Mouse (Mus musculus): ENCODE data around the gene Sox6.
A peak's percentile ranks its signal among the peaks of the same experiment; 100 is the strongest.

Gene Sox6

GRCm38 (mm10) chr7:115545585-115546374 is 492.8 kb downstream of the Sox6 start:
- DNase-seq, result no peak

DNA sequence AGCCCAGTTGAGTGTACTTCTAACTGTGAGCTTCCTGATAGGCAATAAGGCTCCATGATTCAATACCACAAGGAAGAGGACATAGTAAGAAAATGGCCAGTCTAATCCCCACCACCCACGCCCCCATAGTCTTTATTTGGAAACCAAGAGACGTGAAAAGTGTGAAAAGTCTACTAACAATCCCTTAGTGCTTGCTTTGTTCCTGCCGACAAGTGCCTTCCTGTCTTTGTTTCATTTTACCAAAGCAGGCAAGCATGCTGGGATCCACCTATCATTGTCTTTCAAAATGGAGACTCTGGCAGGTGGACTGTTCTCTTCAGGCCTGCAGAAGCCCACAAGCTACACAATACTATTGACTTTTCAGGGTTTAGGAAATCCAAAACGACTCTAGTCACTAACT is 495.0 kb downstream of the Sox6 start:
- no peak for DNase-seq

- DNase-seq, result no peak
Observed at GRCm38 (mm10) chr7:115540261-115540660, 498.3 kb downstream of the Sox6 start.

DNA sequence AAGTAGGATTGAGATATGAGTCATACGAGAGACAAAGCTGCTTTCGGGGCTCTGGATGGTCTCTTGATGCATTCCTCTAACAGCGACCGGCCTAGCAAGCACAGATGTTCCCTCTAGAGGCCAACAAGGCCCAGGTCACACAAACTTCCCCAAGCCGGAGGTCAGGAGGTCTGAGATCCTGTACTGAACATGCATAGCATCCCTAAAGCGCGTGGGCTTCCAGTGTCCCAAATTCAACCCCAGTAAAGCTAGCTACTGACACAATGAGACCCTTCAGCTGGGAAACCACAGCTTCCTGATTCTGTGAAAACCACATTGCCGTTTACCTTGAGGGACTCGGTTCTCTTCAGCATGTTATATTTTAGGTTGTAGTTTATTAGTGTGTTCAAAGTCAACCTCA is 499.6 kb downstream of the Sox6 start:
- no peak for DNase-seq

DNA sequence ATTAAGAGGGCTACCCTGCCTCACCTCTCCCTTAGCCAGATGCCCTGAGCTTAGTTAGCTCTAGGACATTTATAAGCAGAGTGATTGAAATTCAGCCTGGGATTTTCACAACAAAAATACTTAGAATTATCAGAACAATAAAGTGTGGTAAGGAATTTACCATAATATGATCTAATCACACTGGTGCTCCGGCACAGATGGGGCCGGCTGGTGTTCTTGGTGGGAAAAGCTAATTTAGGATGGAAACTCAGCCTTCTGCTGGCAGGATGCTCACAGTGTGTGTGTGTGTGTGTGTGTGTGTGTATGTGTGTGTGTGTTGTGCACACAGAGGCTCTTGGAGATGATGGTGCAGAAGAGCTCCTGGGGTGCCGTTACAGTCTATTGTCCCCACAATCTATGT is 501.0 kb downstream of the Sox6 start:
- DNase-seq, result no peak

- DNase-seq, result no peak
Observed at GRCm38 (mm10) chr7:115536521-115536920, 502.1 kb downstream of the Sox6 start.

- DNase-seq, result no peak
Observed at GRCm38 (mm10) chr7:115531875-115532274, 506.7 kb downstream of the Sox6 start.

DNA sequence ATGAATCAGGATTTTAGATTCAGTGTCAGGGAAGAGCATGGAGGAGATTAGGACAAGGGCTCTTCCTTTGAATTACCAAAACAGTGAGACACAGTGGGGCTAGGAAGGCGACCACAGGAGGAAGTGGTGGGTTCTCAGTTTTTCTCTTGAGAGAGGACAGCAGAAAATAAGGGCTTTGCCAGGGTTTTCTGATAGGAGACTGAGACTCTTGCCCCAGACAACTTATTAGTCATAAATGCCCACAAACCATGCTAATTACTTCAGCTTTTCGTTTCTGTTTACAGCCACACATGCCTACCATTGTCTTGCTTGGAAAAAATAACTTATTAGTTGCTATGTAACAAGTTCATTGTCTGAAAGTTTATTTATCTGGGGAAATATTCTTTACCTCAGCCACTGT is 507.4 kb downstream of the Sox6 start:
- DNase-seq, result no peak

DNA sequence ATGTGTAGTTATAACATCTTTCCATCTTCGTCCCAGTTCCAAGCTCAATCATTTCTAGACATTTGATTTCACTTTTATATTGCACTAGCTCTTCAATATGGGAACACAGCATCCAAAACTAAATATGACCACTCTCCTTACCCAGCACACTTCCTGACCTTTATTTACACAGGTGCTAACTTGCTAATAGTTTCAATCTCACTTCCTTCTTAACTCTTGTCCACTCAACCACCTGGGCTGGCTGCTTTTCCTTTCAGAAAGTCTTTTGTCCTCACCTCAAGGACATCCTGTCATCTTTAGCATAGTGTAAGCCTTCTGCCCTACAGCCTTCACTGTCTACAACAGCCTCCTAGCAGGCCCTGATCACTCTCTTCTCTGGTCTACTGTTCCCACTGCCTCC is 520.9 kb downstream of the Sox6 start:
- no peak for DNase-seq

GRCm38 (mm10) chr7:115513681-115514080 is 524.9 kb downstream of the Sox6 start:
- DNase-seq, result no peak

- DNase-seq, result no peak
Observed at GRCm38 (mm10) chr7:115511777-115512176, 526.8 kb downstream of the Sox6 start.

DNA sequence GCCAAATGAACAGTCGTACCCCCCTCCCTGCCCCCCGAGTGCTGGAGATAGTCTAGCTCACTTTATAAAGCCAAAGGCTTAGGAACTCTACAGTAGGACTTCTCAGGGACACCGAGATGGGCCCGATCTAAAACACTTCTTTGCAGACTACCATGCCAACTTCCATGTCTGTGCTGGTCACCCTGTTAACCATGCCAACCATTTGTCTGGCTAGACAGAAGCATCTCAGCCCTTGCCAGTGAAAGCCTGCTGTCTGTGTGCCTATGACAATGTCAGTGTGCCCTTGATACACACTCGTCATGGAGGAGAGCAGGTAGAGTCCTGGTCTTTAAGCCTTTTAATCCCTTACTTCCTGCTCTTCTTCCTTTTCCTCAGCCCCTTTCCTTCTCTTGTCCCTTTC is 527.5 kb downstream of the Sox6 start:
- DNase-seq, result no peak

- DNase-seq, result no peak
Observed at GRCm38 (mm10) chr7:115510045-115510444, 528.6 kb downstream of the Sox6 start.

GRCm38 (mm10) chr7:115506385-115506784 is 532.2 kb downstream of the Sox6 start:
- DNase-seq, result no peak

GRCm38 (mm10) chr7:115501497-115501896 is 537.1 kb downstream of the Sox6 start:
- no peak for DNase-seq

DNA sequence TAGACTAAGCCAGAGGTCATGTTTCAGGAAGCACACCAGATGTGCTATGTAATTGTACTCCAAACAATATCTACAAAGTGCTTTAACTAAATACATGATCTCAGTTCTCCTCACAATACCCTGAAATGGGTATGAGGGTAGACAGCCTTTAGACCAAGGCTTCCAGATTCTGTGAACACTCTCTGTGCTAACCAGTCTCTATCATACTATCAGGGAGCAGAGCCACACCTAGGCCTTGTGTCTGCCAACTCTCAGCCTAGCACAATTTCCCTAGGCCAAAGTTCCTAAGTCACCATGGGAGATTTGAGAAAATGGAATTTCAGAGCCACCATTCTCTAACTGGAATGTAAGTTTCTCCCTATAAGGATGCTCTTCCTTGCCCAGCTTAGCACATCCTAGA is 537.8 kb downstream of the Sox6 start:
- no peak for DNase-seq

GRCm38 (mm10) chr7:115500170-115500569 is 538.4 kb downstream of the Sox6 start:
- DNase-seq, result no peak

- DNase-seq, result no peak
Observed at GRCm38 (mm10) chr7:115491721-115492120, 546.9 kb downstream of the Sox6 start.

GRCm38 (mm10) chr7:115489608-115490007 is 549.0 kb downstream of the Sox6 start:
- peak in 1 of 2 experiments; percentile 29 for DNase-seq

DNA sequence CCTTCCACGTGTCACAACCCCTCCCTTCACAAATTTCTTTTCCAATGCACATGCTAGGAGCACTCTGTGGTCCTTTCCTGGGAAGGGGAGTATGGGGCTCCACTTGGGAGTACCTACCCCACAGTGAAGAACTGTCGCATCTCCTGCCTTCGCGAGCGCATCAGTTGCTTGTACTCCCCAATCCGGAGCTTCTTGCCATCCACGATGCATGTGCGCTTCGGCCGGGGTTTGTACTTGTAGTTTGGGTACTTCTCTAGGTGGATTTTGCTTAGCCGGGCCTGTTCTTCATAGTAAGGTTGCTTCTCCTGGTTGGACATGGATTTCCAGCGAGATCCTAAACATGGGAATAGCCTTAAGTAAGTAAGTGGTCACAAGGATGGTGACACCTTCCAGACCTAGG is 552.2 kb downstream of the Sox6 start:
- no peak for DNase-seq

- DNase-seq, result no peak
Observed at GRCm38 (mm10) chr7:115485664-115486409, 552.8 kb downstream of the Sox6 start.

DNA sequence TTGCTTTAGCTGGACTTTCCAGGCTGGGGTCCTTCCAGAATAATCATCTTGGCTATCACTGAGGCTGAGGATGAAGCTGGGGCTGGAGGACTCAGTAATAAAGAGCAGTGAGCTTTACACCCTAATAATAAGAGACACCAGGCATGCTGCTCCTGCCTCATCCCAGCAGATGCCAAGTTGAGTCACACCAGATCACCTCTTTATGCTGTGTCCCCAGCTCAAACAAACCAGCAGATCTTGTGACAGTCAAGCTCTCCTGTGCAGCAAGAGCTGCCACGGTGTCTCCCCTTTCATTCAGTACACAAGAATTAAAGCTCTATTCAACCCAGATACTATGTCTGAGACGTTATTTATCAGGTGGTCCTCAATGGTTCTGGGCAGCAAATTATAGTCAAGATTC is 560.8 kb downstream of the Sox6 start:
- no peak for DNase-seq

- DNase-seq, result no peak
Observed at GRCm38 (mm10) chr7:115476881-115477665, 561.5 kb downstream of the Sox6 start.

- DNase-seq, result no peak
Observed at GRCm38 (mm10) chr7:115475176-115475575, 563.4 kb downstream of the Sox6 start.

Data from kidney, postnatal 36 days (tissue).